Mouse (Mus musculus): ENCODE measurements around the gene Fmnl2. TPM values are rescaled to one million over a fixed set of nuclear protein-coding genes. Genes with fewer than 3 reads are reported as not detected.
A peak's percentile ranks its signal among the peaks of the same experiment; 100 is the strongest.

The Fmnl2 gene
- polyA plus RNA-seq, 1 experiment from 2014 or later, result 0.64 TPM

- H3K27me3 ChIP-seq (replicated peaks), result no peaks in the 10 kb centered on the region
- no peaks in the 10 kb centered on the region for H3K4me1 ChIP-seq
- H3K9ac ChIP-seq, result no peak overlapping the region
- no peak overlapping the region for H3K4me3 ChIP-seq
- 73% methylated on average over 3 of the region's 3 CpGs for WGBS (ENCODE audit: insufficient replicate concordance)
- no peaks in the 10 kb centered on the region for H3K36me3 ChIP-seq
- no peak overlapping the region for H3K27ac ChIP-seq
- no peak overlapping the region for H3K4me2 ChIP-seq
- ATAC-seq, result no peak
- no peaks in the 10 kb centered on the region for H3K9me3 ChIP-seq (replicated peaks)
These were observed 39.3 kb downstream of the Fmnl2 start for GRCm38 (mm10) chr2:52896995-52897394.

GRCm38 (mm10) chr2:52900780-52901179, 43.1 kb downstream of the Fmnl2 start:
- WGBS (ENCODE audit: insufficient replicate concordance), result 88% methylated on average over 4 of the region's 4 CpGs
- no peak overlapping the region for H3K27ac ChIP-seq
- H3K4me2 ChIP-seq, result no peak overlapping the region
- H3K27me3 ChIP-seq (replicated peaks), result no peaks in the 10 kb centered on the region
- H3K4me1 ChIP-seq, result peaks cover 23% of the 10 kb centered on the region
- H3K36me3 ChIP-seq, result no peaks in the 10 kb centered on the region
- H3K9ac ChIP-seq, result no peak overlapping the region
- H3K4me3 ChIP-seq, result no peak overlapping the region
- H3K9me3 ChIP-seq (replicated peaks), result no peaks in the 10 kb centered on the region
- no peak for ATAC-seq

- Histone ChIP-seq H3K4me1 (peaks cover 26% of the 10 kb centered on the region), H3K4me3 (no peak overlapping the region), H3K27me3 (replicated peaks) (no peaks in the 10 kb centered on the region), H3K9ac (no peak overlapping the region), H3K27ac (no peak overlapping the region), H3K36me3 (no peaks in the 10 kb centered on the region), H3K4me2 (no peak overlapping the region), H3K9me3 (replicated peaks) (no peaks in the 10 kb centered on the region)
- ATAC-seq, result no peak
- WGBS (ENCODE audit: insufficient replicate concordance), result 82% methylated on average over 6 of the region's 6 CpGs
These were observed 43.8 kb downstream of the Fmnl2 start for GRCm38 (mm10) chr2:52901300-52902013.

- no peak overlapping the region for H3K4me2 ChIP-seq
- no peaks in the 10 kb centered on the region for H3K27me3 ChIP-seq (replicated peaks)
- WGBS (ENCODE audit: insufficient replicate concordance), result 69% methylated on average over 3 of the region's 3 CpGs
- H3K36me3 ChIP-seq, result no peaks in the 10 kb centered on the region
- no peak overlapping the region for H3K9ac ChIP-seq
- peaks cover 34% of the 10 kb centered on the region for H3K4me1 ChIP-seq
- no peaks in the 10 kb centered on the region for H3K9me3 ChIP-seq (replicated peaks)
- no peak overlapping the region for H3K27ac ChIP-seq
- H3K4me3 ChIP-seq, result no peak overlapping the region
- ATAC-seq, result no peak
These were observed 44.8 kb downstream of the Fmnl2 start for GRCm38 (mm10) chr2:52902456-52902855.

- Histone ChIP-seq H3K27me3 (replicated peaks) (no peaks in the 10 kb centered on the region), H3K4me1 (peaks cover 34% of the 10 kb centered on the region), H3K27ac (no peak overlapping the region), H3K9me3 (replicated peaks) (no peaks in the 10 kb centered on the region), H3K36me3 (no peaks in the 10 kb centered on the region), H3K4me3 (no peak overlapping the region), H3K4me2 (no peak overlapping the region), H3K9ac (no peak overlapping the region)
- ATAC-seq, result peak; percentile 60; the same call in 1 of the 2 replicates
- 48% methylated on average over 8 of the region's 8 CpGs for WGBS (ENCODE audit: insufficient replicate concordance)
These were observed 45.7 kb downstream of the Fmnl2 start for GRCm38 (mm10) chr2:52903228-52903963.

GRCm38 (mm10) chr2:52904526-52904925, 46.9 kb downstream of the Fmnl2 start:
- no peaks in the 10 kb centered on the region for H3K36me3 ChIP-seq
- no peak overlapping the region for H3K9ac ChIP-seq
- no peak overlapping the region for H3K4me3 ChIP-seq
- H3K9me3 ChIP-seq (replicated peaks), result no peaks in the 10 kb centered on the region
- no peak for ATAC-seq
- WGBS (ENCODE audit: insufficient replicate concordance), result 65% methylated on average over 5 of the region's 5 CpGs
- no peak overlapping the region for H3K4me2 ChIP-seq
- no peak overlapping the region for H3K27ac ChIP-seq
- H3K4me1 ChIP-seq, result peaks cover 34% of the 10 kb centered on the region
- no peaks in the 10 kb centered on the region for H3K27me3 ChIP-seq (replicated peaks)

GRCm38 (mm10) chr2:52913311-52913710, 55.7 kb downstream of the Fmnl2 start:
- 28% methylated on average over 2 of the region's 2 CpGs for WGBS (ENCODE audit: insufficient replicate concordance)
- H3K9ac ChIP-seq, result no peak overlapping the region
- H3K27ac ChIP-seq, result no peak overlapping the region
- H3K36me3 ChIP-seq, result no peaks in the 10 kb centered on the region
- no peaks in the 10 kb centered on the region for H3K9me3 ChIP-seq (replicated peaks)
- no peaks in the 10 kb centered on the region for H3K4me1 ChIP-seq
- no peak overlapping the region for H3K4me2 ChIP-seq
- no peak for ATAC-seq
- no peak overlapping the region for H3K4me3 ChIP-seq
- no peaks in the 10 kb centered on the region for H3K27me3 ChIP-seq (replicated peaks)

- ATAC-seq, result no peak
- Histone ChIP-seq H3K9me3 (replicated peaks) (no peaks in the 10 kb centered on the region), H3K27ac (no peak overlapping the region), H3K27me3 (replicated peaks) (no peaks in the 10 kb centered on the region), H3K4me3 (no peak overlapping the region), H3K36me3 (no peaks in the 10 kb centered on the region), H3K4me2 (no peak overlapping the region), H3K4me1 (no peaks in the 10 kb centered on the region), H3K9ac (no peak overlapping the region)
- whole genome bisulfite sequencing (ENCODE audit: insufficient replicate concordance), result 32% methylated on average over 5 of the region's 5 CpGs
These were observed 56.1 kb downstream of the Fmnl2 start for GRCm38 (mm10) chr2:52913746-52914145.

GRCm38 (mm10) chr2:52915536-52915935, 57.9 kb downstream of the Fmnl2 start:
- no peak overlapping the region for H3K4me3 ChIP-seq
- H3K4me1 ChIP-seq, result no peaks in the 10 kb centered on the region
- ATAC-seq, result no peak
- H3K9me3 ChIP-seq (replicated peaks), result no peaks in the 10 kb centered on the region
- no peaks in the 10 kb centered on the region for H3K27me3 ChIP-seq (replicated peaks)
- no peak overlapping the region for H3K9ac ChIP-seq
- no peak overlapping the region for H3K27ac ChIP-seq
- no peak overlapping the region for H3K4me2 ChIP-seq
- 70% methylated on average over 5 of the region's 5 CpGs for WGBS (ENCODE audit: insufficient replicate concordance)
- H3K36me3 ChIP-seq, result no peaks in the 10 kb centered on the region

- no peaks in the 10 kb centered on the region for H3K4me1 ChIP-seq
These were observed 60.4 kb downstream of the Fmnl2 start for GRCm38 (mm10) chr2:52918094-52918493.

GRCm38 (mm10) chr2:52920701-52921435, 63.2 kb downstream of the Fmnl2 start:
- 62% methylated on average over 5 of the region's 5 CpGs for WGBS (ENCODE audit: insufficient replicate concordance)
- Histone ChIP-seq H3K27ac (no peak overlapping the region), H3K4me1 (no peaks in the 10 kb centered on the region), H3K36me3 (no peaks in the 10 kb centered on the region), H3K9me3 (replicated peaks) (no peaks in the 10 kb centered on the region), H3K27me3 (replicated peaks) (no peaks in the 10 kb centered on the region), H3K4me3 (no peak overlapping the region), H3K9ac (no peak overlapping the region), H3K4me2 (no peak overlapping the region)
- ATAC-seq, result no peak

More at GRCm38 (mm10) chr2:52918094-52918493, 60.4 kb downstream of the Fmnl2 start:
- H3K9me3 ChIP-seq (replicated peaks), result no peaks in the 10 kb centered on the region
- H3K9ac ChIP-seq, result no peak overlapping the region
- ATAC-seq, result no peak
- H3K36me3 ChIP-seq, result no peaks in the 10 kb centered on the region
- H3K27me3 ChIP-seq (replicated peaks), result no peaks in the 10 kb centered on the region
- no peak overlapping the region for H3K27ac ChIP-seq
- WGBS (ENCODE audit: insufficient replicate concordance), result 29% methylated on average over 5 of the region's 5 CpGs
- H3K4me2 ChIP-seq, result no peak overlapping the region
- H3K4me3 ChIP-seq, result no peak overlapping the region

- no peaks in the 10 kb centered on the region for H3K9me3 ChIP-seq (replicated peaks)
- no peaks in the 10 kb centered on the region for H3K4me1 ChIP-seq
- no peaks in the 10 kb centered on the region for H3K36me3 ChIP-seq
- H3K27me3 ChIP-seq (replicated peaks), result no peaks in the 10 kb centered on the region
- no peak overlapping the region for H3K4me3 ChIP-seq
- ATAC-seq, result no peak
- 63% methylated on average over 3 of the region's 3 CpGs for WGBS (ENCODE audit: insufficient replicate concordance)
- H3K27ac ChIP-seq, result no peak overlapping the region
- no peak overlapping the region for H3K9ac ChIP-seq
- no peak overlapping the region for H3K4me2 ChIP-seq
These were observed 67.4 kb downstream of the Fmnl2 start for GRCm38 (mm10) chr2:52925062-52925461.

Measured in liver, embryonic 12.5 days (tissue).